Mouse (Mus musculus) liver, postnatal 0 days (tissue): ENCODE measurements at regions not wholly inside any gene's neighbourhood (a gene's known extent, or its start where the extent isn't known, plus 50 kb on each side); places are given as distances from the start of the nearest gene placed in this dataset.

ENCODE experiments used
- ATAC-seq: fragments of 200-750 bp; cut with Nextera tagmentation; 2 replicates; pipeline ENCODE4 v1.8.0; 2017; ENCODE audit warnings: mild to moderate bottlenecking, moderate library complexity
- DNase-seq: peaks from one replicate; pipeline ENCODE4 v3.0.0-alpha.2; 2016
- H3K27ac ChIP-seq: fragments of 300-500 bp; sonication (generic); 2 replicates; pipeline ENCODE4 v1.5.1; 2014; ENCODE audit warnings: antibody characterized with exemption, moderate library complexity, mild to moderate bottlenecking, low read depth
- H3K27me3 ChIP-seq: fragments of 300-500 bp; sonication (generic); 2 replicates; pipeline ENCODE4 v1.6.1; 2014; ENCODE audit warnings: low read length, control low read depth, mixed read lengths; ENCODE audit not compliant: insufficient read depth
- H3K36me3 ChIP-seq: fragments of 300-500 bp; sonication (generic); replicated peaks from 2 replicates; pipeline ENCODE4 v1.6.1; 2014; ENCODE audit warnings: mild to moderate bottlenecking, control low read depth, low read length, moderate library complexity, mixed read lengths; ENCODE audit not compliant: insufficient read depth
- H3K4me1 ChIP-seq: fragments of 300-500 bp; sonication (generic); 2 replicates; pipeline ENCODE4 v1.6.1; 2014; ENCODE audit warnings: antibody characterized with exemption, mild to moderate bottlenecking, control low read depth; ENCODE audit not compliant: insufficient read depth
- H3K4me2 ChIP-seq: fragments of 300-500 bp; sonication (generic); 2 replicates; pipeline ENCODE4 v1.6.1; 2014; ENCODE audit warnings: low read depth, mild to moderate bottlenecking, low read length, moderate library complexity, mixed read lengths
- H3K4me3 ChIP-seq: fragments of 300-500 bp; sonication (generic); 2 replicates; pipeline ENCODE4 v1.5.1; 2014; ENCODE audit warnings: low read depth, low read length
- H3K9ac ChIP-seq: fragments of 300-500 bp; sonication (generic); replicated peaks from 2 replicates; pipeline ENCODE4 v1.6.1; 2014; ENCODE audit warnings: mild to moderate bottlenecking, moderate library complexity
- H3K9me3 ChIP-seq: fragments of 300-500 bp; sonication (generic); 2 replicates; pipeline ENCODE4 v1.6.1; 2016; ENCODE audit warnings: mild to moderate bottlenecking, control low read depth, low read length, mixed read lengths
- CTCF ChIP-seq: sonication (generic); IDR thresholded peaks from 2 replicates; pipeline ENCODE4 v1.5.1; 2016; ENCODE audit warnings: antibody characterized with exemption, low read depth
- EP300 ChIP-seq: IDR thresholded peaks from 2 replicates; pipeline ENCODE4 v1.6.1; 2016; ENCODE audit warnings: antibody characterized with exemption, low read depth, mild to moderate bottlenecking
- WGBS: fragments of 180-500 bp; shearing (Covaris S2); extraction: QIAGEN DNeasy Blood & Tissue Kit; methylation state at CpG from one replicate; pipeline ENCODE4 v1.1.7; 2014; ENCODE audit not compliant: insufficient replicate concordance; 5-methylcytosine and 5-hydroxymethylcytosine counted together

- H3K27me3 ChIP-seq: no peaks in the 10 kb centered on the region
- H3K36me3 ChIP-seq: no peaks in the 10 kb centered on the region
- 58% methylated on average over 4 of the region's 4 CpGs for WGBS
- no peak for DNase-seq
- no peak overlapping the region for H3K27ac ChIP-seq
- H3K9ac ChIP-seq: no peak overlapping the region
- H3K9me3 ChIP-seq: no peaks in the 10 kb centered on the region
- no peak overlapping the region for H3K4me3 ChIP-seq
- no peak overlapping the region for H3K4me2 ChIP-seq
- TF ChIP-seq EP300 (no peak), CTCF (no peak)
- no peaks in the 10 kb centered on the region for H3K4me1 ChIP-seq
- no peak for ATAC-seq
Observed at GRCm38 (mm10) chr2:178553736-178554135, 123.4 kb downstream of the Cdh26 start.

DNA sequence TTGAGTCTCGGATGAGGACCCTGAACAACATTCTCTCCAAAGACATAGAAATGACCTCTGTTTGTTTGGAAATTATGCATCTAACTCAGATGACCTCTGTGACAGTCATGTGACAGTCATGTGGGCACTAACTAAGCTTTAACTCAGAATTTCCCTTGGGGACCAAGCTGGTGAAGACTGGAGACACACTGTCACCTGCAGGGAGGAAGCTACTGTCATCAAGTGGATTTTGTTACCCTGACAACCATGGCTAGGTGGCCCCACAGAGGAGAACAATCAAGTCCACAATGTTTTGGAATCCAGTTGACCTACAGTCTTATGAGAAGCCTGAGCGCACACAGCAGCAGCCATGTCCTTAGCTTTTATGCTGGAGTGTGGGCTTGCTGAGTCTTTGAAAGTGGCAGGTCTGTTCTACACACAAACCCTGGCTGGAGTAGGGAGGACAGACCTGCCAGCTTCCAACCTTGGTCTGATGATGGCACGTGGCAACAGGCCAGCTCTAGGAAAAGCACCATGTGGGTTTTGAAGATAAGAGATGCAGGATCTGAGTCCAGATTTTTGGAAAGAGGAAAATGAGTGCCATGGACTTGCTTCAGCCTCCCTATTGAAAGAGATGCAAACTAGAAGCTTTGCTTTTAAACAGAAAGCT, 125.5 kb downstream of the Cdh26 start:
- H3K4me3 ChIP-seq: no peak overlapping the region
- no peaks in the 10 kb centered on the region for H3K9me3 ChIP-seq
- no peaks in the 10 kb centered on the region for H3K36me3 ChIP-seq
- TF ChIP-seq CTCF (no peak), EP300 (no peak)
- H3K9ac ChIP-seq: no peak overlapping the region
- DNase-seq (no peak), ATAC-seq (0 out of 2 replicates have a peak, but pooled peaks have one; percentile 24)
- no peaks in the 10 kb centered on the region for H3K4me1 ChIP-seq
- H3K27me3 ChIP-seq: no peaks in the 10 kb centered on the region
- WGBS: 60% methylated on average over 3 of the region's 3 CpGs
- peak overlapping the region; percentile 39; the same call in 1 of the 2 replicates for H3K27ac ChIP-seq
- no peak overlapping the region for H3K4me2 ChIP-seq

- WGBS: 46% methylated on average over 9 of the region's 9 CpGs
- H3K27me3 ChIP-seq: no peaks in the 10 kb centered on the region
- no peaks in the 10 kb centered on the region for H3K9me3 ChIP-seq
- H3K4me2 ChIP-seq: no peak overlapping the region
- no peak for TF ChIP-seq EP300
- no peak for TF ChIP-seq CTCF
- no peak overlapping the region for H3K4me3 ChIP-seq
- H3K27ac ChIP-seq: peak overlapping the region; percentile 67
- DNase-seq: no peak
- H3K9ac ChIP-seq: no peak overlapping the region
- no peaks in the 10 kb centered on the region for H3K36me3 ChIP-seq
- ATAC-seq: peak; percentile 64
- no peaks in the 10 kb centered on the region for H3K4me1 ChIP-seq
Observed at GRCm38 (mm10) chr2:178557934-178558333, 127.6 kb downstream of the Cdh26 start.

DNA sequence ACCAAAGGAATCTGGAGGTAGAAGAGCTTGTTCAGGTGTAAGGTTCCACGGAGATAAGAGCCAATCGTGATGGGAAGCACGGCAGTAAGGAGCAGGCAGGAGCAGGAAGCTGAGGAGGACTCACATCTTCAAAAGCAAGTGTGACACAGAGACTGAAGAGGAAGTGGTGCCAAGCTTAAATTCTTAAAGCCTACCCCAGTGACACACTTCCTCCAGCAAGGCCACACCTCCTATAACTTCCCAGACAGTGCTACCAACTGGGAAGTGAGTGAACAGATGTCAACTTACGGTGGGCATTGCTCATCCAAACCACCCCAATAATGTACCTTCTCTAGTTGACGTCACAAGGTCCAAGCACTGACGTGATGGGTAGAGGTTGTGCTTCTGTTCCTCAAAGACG, 133.0 kb downstream of the Cdh26 start:
- Histone ChIP-seq H3K27ac (no peak overlapping the region), H3K36me3 (no peaks in the 10 kb centered on the region), H3K4me2 (no peak overlapping the region), H3K9ac (no peak overlapping the region), H3K9me3 (no peaks in the 10 kb centered on the region), H3K4me3 (no peak overlapping the region), H3K27me3 (no peaks in the 10 kb centered on the region), H3K4me1 (no peaks in the 10 kb centered on the region)
- 65% methylated on average over 7 of the region's 7 CpGs for WGBS
- TF ChIP-seq EP300 (no peak), CTCF (no peak)
- DNase-seq (no peak), ATAC-seq (no peak)

- no peaks in the 10 kb centered on the region for H3K9me3 ChIP-seq
- H3K4me3 ChIP-seq: no peak overlapping the region
- peak; percentile 10; the same call in 1 of the 2 replicates for ATAC-seq
- DNase-seq: no peak
- no peaks in the 10 kb centered on the region for H3K27me3 ChIP-seq
- no peak overlapping the region for H3K27ac ChIP-seq
- no peaks in the 10 kb centered on the region for H3K36me3 ChIP-seq
- no peak overlapping the region for H3K9ac ChIP-seq
- H3K4me1 ChIP-seq: no peaks in the 10 kb centered on the region
- H3K4me2 ChIP-seq: no peak overlapping the region
- no peak for TF ChIP-seq CTCF
- no peak for TF ChIP-seq EP300
- WGBS: 24% methylated on average over 8 of the region's 8 CpGs
Observed at GRCm38 (mm10) chr2:178565368-178565818, 135.1 kb downstream of the Cdh26 start.

- Histone ChIP-seq H3K36me3 (no peaks in the 10 kb centered on the region), H3K27me3 (no peaks in the 10 kb centered on the region), H3K9ac (no peak overlapping the region), H3K27ac (no peak overlapping the region), H3K4me3 (no peak overlapping the region), H3K9me3 (no peaks in the 10 kb centered on the region), H3K4me2 (no peak overlapping the region), H3K4me1 (no peaks in the 10 kb centered on the region)
- 76% methylated on average over 7 of the region's 7 CpGs for WGBS
- DNase-seq (no peak), ATAC-seq (no peak)
- TF ChIP-seq EP300 (no peak), CTCF (no peak)
Observed at GRCm38 (mm10) chr2:178567493-178567892, 137.2 kb downstream of the Cdh26 start.
